Mouse (Mus musculus): Measurements from ENCODE around the gene Hist1h1e. TPM values are rescaled to one million over a fixed set of nuclear protein-coding genes. Genes with fewer than 3 reads are reported as not detected.
"Not testable (repeated sequence)": the region's sequence is repeated elsewhere in the genome, so short reads cannot be mapped to it uniquely, and the experiment has no call there.

Hist1h1e gene
- polyA plus RNA-seq, 1 experiment from 2014 or later, result 8.8 TPM

DNA sequence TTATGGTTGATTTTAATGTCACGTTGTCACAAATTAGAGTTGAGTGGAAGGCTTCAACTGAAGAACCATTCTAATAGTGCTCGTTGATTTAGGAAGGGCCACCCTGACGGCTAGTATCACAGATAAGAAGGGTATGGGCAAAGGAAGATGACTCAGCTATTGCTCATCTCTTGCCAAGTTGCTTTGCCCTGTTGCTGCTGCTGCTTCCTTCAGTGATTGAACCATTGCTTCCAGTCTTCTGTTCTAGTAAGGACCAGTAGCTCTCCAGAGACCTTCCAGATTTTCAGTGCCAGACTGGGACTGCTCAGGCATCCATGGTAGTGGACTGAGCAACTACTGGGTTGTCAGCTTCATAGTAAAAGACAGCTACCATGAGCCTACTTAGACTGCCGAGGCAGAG, 13.1 kb downstream of the Hist1h1e start:
- 90% methylated on average over 4 of the region's 4 CpGs for WGBS
- Histone ChIP-seq H3K4me3 (no peak overlapping the region), H3K27me3 (no peaks in the 10 kb centered on the region), H3K4me1 (replicated peaks) (no peaks in the 10 kb centered on the region), H3K4me2 (no peak overlapping the region), H3K9ac (no peak overlapping the region), H3K27ac (no peak overlapping the region), H3K9me3 (no peaks in the 10 kb centered on the region), H3K36me3 (no peaks in the 10 kb centered on the region)
- no peak for ATAC-seq (ENCODE audit: low FRiP score)

DNA sequence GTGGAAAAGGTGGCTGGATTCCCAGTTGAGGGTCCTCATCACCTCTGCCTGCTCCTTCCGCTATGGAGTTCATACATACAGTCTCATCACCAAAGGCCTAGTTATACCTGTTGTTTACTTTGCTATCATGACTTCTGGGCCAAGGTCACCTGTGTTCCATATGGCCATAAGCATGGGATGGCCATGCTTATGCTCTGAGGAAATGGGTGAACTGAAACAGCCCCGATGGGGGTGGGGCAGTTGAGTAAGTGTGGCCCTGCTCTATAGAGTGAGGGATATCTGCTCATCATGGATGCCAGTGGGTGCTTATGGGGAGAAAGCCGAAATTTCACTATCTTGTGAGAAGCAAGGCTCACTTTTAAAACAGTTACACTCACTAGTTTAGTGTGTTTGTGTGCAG, 17.3 kb downstream of the Hist1h1e start:
- Histone ChIP-seq H3K9me3 (no peaks in the 10 kb centered on the region), H3K27ac (no peak overlapping the region), H3K27me3 (no peaks in the 10 kb centered on the region), H3K9ac (no peak overlapping the region), H3K36me3 (no peaks in the 10 kb centered on the region), H3K4me1 (replicated peaks) (no peaks in the 10 kb centered on the region), H3K4me2 (no peak overlapping the region), H3K4me3 (no peak overlapping the region)
- no peak for ATAC-seq (ENCODE audit: low FRiP score)
- 84% methylated on average over 3 of the region's 3 CpGs for WGBS

DNA sequence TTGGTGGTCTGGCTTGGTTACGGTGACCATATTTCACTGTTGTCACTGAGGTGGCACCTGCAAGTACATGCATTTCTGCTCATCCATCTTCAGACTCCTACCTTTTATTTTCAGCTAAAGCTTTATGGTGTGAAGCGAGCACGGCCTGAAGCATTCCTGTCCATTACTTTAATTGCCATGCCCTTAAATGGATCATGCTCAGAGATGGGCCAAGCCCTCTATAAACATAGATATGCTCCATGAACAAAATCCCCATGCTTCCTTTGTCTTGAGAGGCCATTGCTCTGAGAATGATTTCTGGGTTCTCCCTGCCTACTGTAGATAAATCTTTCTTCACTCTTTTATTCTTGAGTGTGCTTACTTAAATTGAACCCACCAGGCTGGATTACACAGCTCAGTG, 17.9 kb downstream of the Hist1h1e start:
- Histone ChIP-seq H3K36me3 (no peaks in the 10 kb centered on the region), H3K27me3 (no peaks in the 10 kb centered on the region), H3K9me3 (no peaks in the 10 kb centered on the region), H3K9ac (no peak overlapping the region), H3K4me3 (no peak overlapping the region), H3K27ac (no peak overlapping the region), H3K4me1 (replicated peaks) (no peaks in the 10 kb centered on the region), H3K4me2 (no peak overlapping the region)
- no peak for ATAC-seq (ENCODE audit: low FRiP score)
- 91% methylated on average over 3 of the region's 3 CpGs for WGBS

DNA sequence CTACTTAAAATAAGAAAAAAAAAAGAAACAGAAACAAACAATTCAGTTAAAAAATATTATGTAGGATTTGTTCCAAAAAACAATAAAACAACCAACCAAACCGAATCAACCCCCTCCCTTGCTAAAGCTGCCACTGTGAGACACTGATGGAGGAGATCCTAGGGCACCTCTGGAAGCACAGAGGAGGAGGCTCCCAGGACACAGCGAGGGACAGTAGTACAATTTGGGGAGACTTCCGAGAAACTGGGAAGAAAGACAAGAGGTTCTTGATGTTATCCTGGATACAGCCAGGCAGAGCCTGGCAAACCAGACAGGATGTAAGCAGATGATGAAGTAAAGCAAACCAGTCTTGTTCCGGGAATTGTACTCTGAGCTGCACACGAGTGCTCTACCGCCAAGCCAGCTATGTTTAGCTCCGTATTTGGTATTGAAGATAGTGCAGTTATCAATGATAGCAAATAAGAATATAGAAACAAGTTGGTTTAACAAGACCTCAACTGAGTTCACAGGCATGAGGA, 19.1 kb downstream of the Hist1h1e start:
- H3K9ac ChIP-seq, result no peak overlapping the region
- H3K27me3 ChIP-seq, result no peaks in the 10 kb centered on the region
- no peaks in the 10 kb centered on the region for H3K36me3 ChIP-seq
- no peak overlapping the region for H3K27ac ChIP-seq
- H3K4me3 ChIP-seq, result no peak overlapping the region
- no peak for ATAC-seq (ENCODE audit: low FRiP score)
- H3K4me2 ChIP-seq, result no peak overlapping the region
- no peaks in the 10 kb centered on the region for H3K9me3 ChIP-seq
- WGBS, result 86% methylated on average over 7 of the region's 7 CpGs
- H3K4me1 ChIP-seq (replicated peaks), result no peaks in the 10 kb centered on the region

DNA sequence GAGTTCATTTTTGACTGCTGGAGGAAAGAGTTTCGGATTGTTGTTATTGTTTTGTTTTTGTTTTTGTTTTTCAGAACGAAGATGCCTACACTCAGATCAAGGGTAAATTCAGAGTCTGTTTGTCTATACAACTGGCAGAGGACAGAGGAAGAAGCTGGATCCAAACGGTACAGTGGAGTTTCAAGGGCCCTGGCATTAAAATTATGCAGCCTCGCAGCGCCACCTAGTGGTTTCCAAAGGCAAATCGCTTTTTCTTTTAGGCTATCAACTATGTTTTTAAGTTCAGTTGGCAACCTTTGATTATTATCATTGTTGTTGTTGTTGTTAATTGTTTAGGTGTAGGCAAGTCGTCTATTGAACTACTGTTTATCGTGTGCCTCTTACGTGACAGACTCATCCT, 24.4 kb downstream of the Hist1h1e start:
- Histone ChIP-seq H3K4me2 (no peak overlapping the region), H3K9me3 (no peaks in the 10 kb centered on the region), H3K4me1 (replicated peaks) (no peaks in the 10 kb centered on the region), H3K27me3 (no peaks in the 10 kb centered on the region), H3K27ac (no peak overlapping the region), H3K36me3 (no peaks in the 10 kb centered on the region), H3K9ac (no peak overlapping the region), H3K4me3 (no peak overlapping the region)
- no peak for ATAC-seq (ENCODE audit: low FRiP score)
- 8% methylated on average over 9 of the region's 9 CpGs for WGBS

DNA sequence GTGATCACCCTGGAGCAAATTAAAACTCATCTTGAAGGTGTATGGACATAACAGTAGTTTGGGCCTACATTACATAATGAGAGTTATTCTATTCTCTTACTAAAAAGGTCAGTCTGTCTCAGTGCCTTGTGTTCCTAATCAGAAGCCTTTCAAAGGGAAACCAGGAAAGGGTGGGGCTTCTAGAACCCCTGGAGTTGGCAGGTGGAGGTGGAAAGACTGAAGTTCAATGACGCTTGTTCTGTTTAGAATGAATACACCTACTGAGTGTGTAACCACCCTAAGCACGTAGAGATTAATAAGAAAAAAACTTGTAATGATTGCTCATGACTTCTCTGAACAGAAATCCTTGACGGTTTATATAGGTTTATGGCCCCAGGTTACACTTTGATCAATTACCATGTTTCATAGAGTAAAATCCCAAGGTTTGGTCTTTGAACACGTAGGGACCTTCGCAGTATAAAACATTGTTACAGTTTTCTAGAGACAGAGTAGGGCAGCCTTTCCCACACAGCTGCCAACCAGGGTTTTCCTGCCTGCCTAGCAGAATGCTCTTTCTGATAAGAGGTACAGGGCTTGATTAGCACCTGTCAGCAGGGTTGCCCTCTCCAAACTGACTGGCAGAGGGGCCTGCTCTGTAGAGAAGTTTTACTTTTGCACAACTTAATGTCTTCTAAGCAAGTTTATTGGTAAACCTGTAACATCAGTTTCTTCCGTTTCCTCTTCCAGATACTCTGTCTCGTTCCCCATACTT, 26.6 kb downstream of the Hist1h1e start:
- WGBS, result 86% methylated on average over 7 of the region's 7 CpGs
- H3K4me1 ChIP-seq (replicated peaks), result no peaks in the 10 kb centered on the region

DNA sequence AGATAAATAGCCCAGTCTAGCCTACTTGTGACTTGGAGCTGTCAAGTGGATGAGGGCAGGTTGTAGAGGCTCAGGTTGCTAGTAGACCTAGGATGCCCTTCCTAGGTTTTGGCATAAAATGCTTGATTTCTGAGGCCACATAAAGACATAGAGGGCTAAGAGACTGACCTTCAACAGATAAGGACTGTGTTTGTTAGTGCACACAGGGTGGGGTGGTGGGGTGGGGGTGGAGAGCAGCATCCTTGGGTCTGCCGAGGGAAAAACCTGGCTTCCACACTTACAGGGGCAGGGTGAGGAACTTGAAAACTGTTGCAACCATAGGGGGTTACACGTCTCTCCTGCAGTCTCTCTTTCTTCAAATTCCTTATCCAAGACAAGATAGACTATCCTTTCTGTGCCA, 27.2 kb downstream of the Hist1h1e start:
- no peaks in the 10 kb centered on the region for H3K27me3 ChIP-seq
- H3K9me3 ChIP-seq, result no peaks in the 10 kb centered on the region
- H3K9ac ChIP-seq, result no peak overlapping the region
- no peak overlapping the region for H3K4me3 ChIP-seq
- H3K36me3 ChIP-seq, result no peaks in the 10 kb centered on the region
- 85% methylated on average over 2 of the region's 2 CpGs for WGBS
- H3K4me2 ChIP-seq, result no peak overlapping the region
- no peak overlapping the region for H3K27ac ChIP-seq
- no peak for ATAC-seq (ENCODE audit: low FRiP score)
- H3K4me1 ChIP-seq (replicated peaks), result no peaks in the 10 kb centered on the region

More for the DNA sequence above, 26.6 kb downstream of the Hist1h1e start:
- H3K9ac ChIP-seq, result no peak overlapping the region
- no peaks in the 10 kb centered on the region for H3K9me3 ChIP-seq
- H3K4me2 ChIP-seq, result no peak overlapping the region
- no peak for ATAC-seq (ENCODE audit: low FRiP score)
- no peaks in the 10 kb centered on the region for H3K36me3 ChIP-seq
- no peaks in the 10 kb centered on the region for H3K27me3 ChIP-seq
- no peak overlapping the region for H3K27ac ChIP-seq
- no peak overlapping the region for H3K4me3 ChIP-seq

DNA sequence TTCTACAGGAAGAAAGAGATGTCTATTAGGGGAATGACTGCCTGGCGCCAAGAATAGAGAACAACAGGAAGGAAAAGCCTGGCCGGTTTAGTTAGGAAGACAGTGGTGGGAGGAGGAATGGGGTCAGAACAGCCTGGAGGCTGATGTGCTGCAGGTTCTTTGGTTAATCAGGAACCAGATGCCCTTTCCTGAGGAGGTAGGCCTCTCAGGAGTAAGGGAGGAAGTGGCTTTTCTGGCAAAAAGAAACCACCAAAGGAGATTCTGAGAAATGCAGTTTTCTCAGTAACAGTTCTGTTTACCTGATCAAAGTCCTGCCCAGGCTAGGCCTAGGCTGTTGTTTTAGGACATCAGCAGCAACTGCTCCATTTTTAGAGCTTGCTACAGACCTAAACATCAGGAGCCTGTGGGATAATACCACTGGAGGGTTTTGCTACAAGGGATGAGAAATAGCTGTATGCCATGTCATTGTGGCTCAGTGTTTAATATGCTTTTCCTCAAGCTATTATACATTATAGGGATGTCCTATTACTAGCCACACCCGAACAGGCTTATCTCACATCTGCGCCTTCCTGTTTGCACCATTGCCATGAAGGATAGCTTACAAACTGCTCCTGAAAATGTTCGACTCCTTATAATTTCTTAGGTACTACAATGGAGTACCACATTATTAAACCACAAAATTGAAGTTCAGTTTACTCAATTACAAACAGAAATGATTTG, 29.1 kb downstream of the Hist1h1e start:
- Histone ChIP-seq H3K36me3 (no peaks in the 10 kb centered on the region), H3K9ac (no peak overlapping the region), H3K27me3 (no peaks in the 10 kb centered on the region), H3K4me3 (no peak overlapping the region), H3K27ac (no peak overlapping the region), H3K4me2 (no peak overlapping the region), H3K4me1 (replicated peaks) (no peaks in the 10 kb centered on the region), H3K9me3 (no peaks in the 10 kb centered on the region)
- ATAC-seq (ENCODE audit: low FRiP score), result no peak
- WGBS, result 88% methylated on average over 5 of the region's 5 CpGs

DNA sequence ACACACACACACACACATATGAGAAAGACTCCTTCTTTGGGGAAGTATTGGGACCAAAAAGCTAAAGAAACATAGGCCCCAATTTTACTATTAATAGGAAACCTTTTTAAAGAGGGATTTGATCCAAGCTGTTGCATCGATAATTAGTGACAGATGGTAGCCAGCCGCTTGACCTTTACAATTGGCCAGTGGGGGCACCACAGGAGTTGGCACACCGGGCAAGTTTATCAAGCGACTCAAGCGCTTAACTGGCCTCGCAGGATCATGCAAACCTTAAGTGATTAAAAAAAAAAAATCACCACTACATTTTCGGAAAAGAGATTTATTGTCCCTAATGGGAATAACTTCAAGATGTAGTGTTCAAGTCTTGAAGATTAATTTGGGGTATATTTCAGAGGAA, 29.7 kb downstream of the Hist1h1e start:
- Histone ChIP-seq H3K36me3 (no peaks in the 10 kb centered on the region), H3K27ac (no peak overlapping the region)
- 90% methylated on average over 7 of the region's 7 CpGs for WGBS

DNA sequence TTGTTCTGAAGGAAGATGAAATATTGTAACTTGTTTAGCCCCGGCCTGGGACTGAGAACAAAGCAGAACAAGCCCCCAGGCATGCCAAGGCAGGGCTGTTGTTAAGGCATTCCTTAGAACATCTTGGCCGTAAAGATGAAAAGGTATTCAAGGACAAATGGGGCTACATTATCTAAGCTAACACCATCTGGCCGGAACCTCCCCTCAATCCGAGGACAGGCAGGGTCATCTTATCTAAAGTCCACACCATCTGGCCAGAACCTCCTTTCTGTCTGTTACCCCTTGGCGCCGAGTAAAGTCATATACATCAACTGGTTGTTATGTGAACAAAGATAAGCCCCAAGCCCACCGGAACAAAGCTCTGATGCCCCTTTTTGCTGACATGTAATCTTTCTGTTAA, 30.5 kb downstream of the Hist1h1e start:
- H3K4me2 ChIP-seq; H3K4me3 ChIP-seq; H3K36me3 ChIP-seq; H3K9me3 ChIP-seq; H3K27ac ChIP-seq; ATAC-seq (ENCODE audit: low FRiP score); H3K4me1 ChIP-seq (replicated peaks); H3K27me3 ChIP-seq; H3K9ac ChIP-seq: not testable (repeated sequence)
- 90% methylated on average over 7 of the region's 7 CpGs for WGBS

More for the DNA sequence above, 29.7 kb downstream of the Hist1h1e start:
- Histone ChIP-seq H3K4me2 (no peak overlapping the region), H3K9me3 (no peaks in the 10 kb centered on the region), H3K4me3 (no peak overlapping the region), H3K9ac (no peak overlapping the region), H3K27me3 (no peaks in the 10 kb centered on the region), H3K4me1 (replicated peaks) (no peaks in the 10 kb centered on the region)
- ATAC-seq (ENCODE audit: low FRiP score), result no peak

DNA sequence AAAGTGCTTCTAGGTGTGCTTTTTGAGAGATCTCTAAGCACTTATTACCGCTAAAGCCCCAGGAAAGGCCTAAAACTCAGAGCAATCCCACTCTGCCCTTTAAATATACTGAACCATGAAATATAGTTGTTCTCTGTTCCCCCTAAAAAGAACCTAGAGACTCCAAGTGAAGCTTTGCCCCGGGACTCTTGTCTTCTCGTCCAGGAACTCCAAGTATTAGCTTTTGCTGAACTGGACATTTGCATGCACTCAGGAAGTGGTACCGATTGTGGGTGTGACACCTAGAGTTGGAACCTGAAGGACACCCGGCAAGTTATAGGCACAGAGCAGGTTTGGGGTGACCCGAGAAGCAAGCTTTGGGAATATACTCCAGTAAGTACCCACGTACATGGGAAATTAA, 31.2 kb downstream of the Hist1h1e start:
- H3K9me3 ChIP-seq, result no peaks in the 10 kb centered on the region
- H3K4me2 ChIP-seq, result no peak overlapping the region
- peaks cover 6% of the 10 kb centered on the region for H3K4me1 ChIP-seq (replicated peaks)
- no peaks in the 10 kb centered on the region for H3K36me3 ChIP-seq
- no peak overlapping the region for H3K9ac ChIP-seq
- ATAC-seq (ENCODE audit: low FRiP score), result no peak
- 94% methylated on average over 7 of the region's 7 CpGs for WGBS
- no peak overlapping the region for H3K27ac ChIP-seq
- H3K4me3 ChIP-seq, result no peak overlapping the region
- no peaks in the 10 kb centered on the region for H3K27me3 ChIP-seq

DNA sequence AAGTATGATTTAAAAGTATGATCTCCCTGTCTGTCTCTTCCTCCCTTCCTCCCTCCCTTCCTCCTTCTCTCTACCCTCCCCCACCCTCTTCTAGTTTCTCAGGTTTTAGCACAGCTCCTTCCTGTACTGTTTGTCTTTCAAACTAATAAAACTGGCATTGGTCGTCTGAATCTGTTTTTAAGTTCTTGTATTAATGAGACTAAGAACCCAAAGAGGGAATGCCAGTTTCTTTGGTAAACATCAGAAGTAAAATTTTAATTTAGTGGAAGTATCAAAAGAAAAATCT, 35.5 kb downstream of the Hist1h1e start:
- Histone ChIP-seq H3K4me1 (replicated peaks) (peaks cover 29% of the 10 kb centered on the region), H3K4me2 (peak overlapping the region; percentile 82), H3K27ac (peak overlapping the region; percentile 0; the same call in 1 of the 2 replicates), H3K9ac (peak overlapping the region; percentile 55), H3K36me3 (no peaks in the 10 kb centered on the region), H3K27me3 (no peaks in the 10 kb centered on the region), H3K9me3 (no peaks in the 10 kb centered on the region), H3K4me3 (peak overlapping the region; percentile 47)
- ATAC-seq (ENCODE audit: low FRiP score), result no peak
- WGBS, result 9% methylated on average over 1 of the region's 1 CpGs

Data from hindbrain, embryonic 13.5 days (tissue).